Mouse (Mus musculus): ENCODE data around the gene Cct8. TPM values are rescaled to one million over a fixed set of nuclear protein-coding genes. Genes with fewer than 3 reads are reported as not detected.

Gene Cct8
- polyA plus RNA-seq, 1 experiment from 2014 or later = 220 TPM

GRCm38 (mm10) chr16:87445110-87445509, 50.6 kb downstream of the Cct8 start:
- Histone ChIP-seq H3K4me3 (replicated peaks) (no peak overlapping the region), H3K4me1 (replicated peaks) (peaks cover 12% of the 10 kb centered on the region), H3K9me3 (replicated peaks) (no peaks in the 10 kb centered on the region), H3K27ac (replicated peaks) (no peak overlapping the region), H3K4me2 (no peak overlapping the region), H3K36me3 (replicated peaks) (no peaks in the 10 kb centered on the region), H3K9ac (no peak overlapping the region), H3K27me3 (no peaks in the 10 kb centered on the region)
- no peak for ATAC-seq (ENCODE audit: insufficient read depth)

- no peaks in the 10 kb centered on the region for H3K27me3 ChIP-seq
- WGBS (ENCODE audit: insufficient replicate concordance) = 21% methylated on average over 1 of the region's 1 CpGs
- no peak overlapping the region for H3K4me3 ChIP-seq (replicated peaks)
- no peak overlapping the region for H3K9ac ChIP-seq
- no peak overlapping the region for H3K4me2 ChIP-seq
- no peak for ATAC-seq (ENCODE audit: insufficient read depth)
- no peaks in the 10 kb centered on the region for H3K9me3 ChIP-seq (replicated peaks)
- no peak overlapping the region for H3K27ac ChIP-seq (replicated peaks)
- no peaks in the 10 kb centered on the region for H3K36me3 ChIP-seq (replicated peaks)
- H3K4me1 ChIP-seq (replicated peaks) = peaks cover 19% of the 10 kb centered on the region
These were observed 51.6 kb downstream of the Cct8 start for GRCm38 (mm10) chr16:87444071-87444470.

- H3K36me3 ChIP-seq (replicated peaks) = no peaks in the 10 kb centered on the region
- no peak overlapping the region for H3K27ac ChIP-seq (replicated peaks)
- no peaks in the 10 kb centered on the region for H3K27me3 ChIP-seq
- no peak overlapping the region for H3K4me3 ChIP-seq (replicated peaks)
- peaks cover 19% of the 10 kb centered on the region for H3K4me1 ChIP-seq (replicated peaks)
- no peaks in the 10 kb centered on the region for H3K9me3 ChIP-seq (replicated peaks)
- H3K4me2 ChIP-seq = no peak overlapping the region
- no peak overlapping the region for H3K9ac ChIP-seq
- ATAC-seq (ENCODE audit: insufficient read depth) = no peak
These were observed 52.4 kb downstream of the Cct8 start for GRCm38 (mm10) chr16:87443245-87443644.

GRCm38 (mm10) chr16:87442291-87442690, 53.4 kb downstream of the Cct8 start:
- Histone ChIP-seq H3K36me3 (replicated peaks) (no peaks in the 10 kb centered on the region), H3K4me2 (no peak overlapping the region), H3K4me3 (replicated peaks) (no peak overlapping the region), H3K4me1 (replicated peaks) (peaks cover 19% of the 10 kb centered on the region), H3K9me3 (replicated peaks) (no peaks in the 10 kb centered on the region), H3K27me3 (no peaks in the 10 kb centered on the region), H3K27ac (replicated peaks) (no peak overlapping the region), H3K9ac (no peak overlapping the region)
- 51% methylated on average over 5 of the region's 5 CpGs for WGBS (ENCODE audit: insufficient replicate concordance)
- ATAC-seq (ENCODE audit: insufficient read depth) = no peak

- H3K27ac ChIP-seq (replicated peaks) = no peak overlapping the region
- no peaks in the 10 kb centered on the region for H3K36me3 ChIP-seq (replicated peaks)
- peak overlapping the region; percentile 76 for H3K4me2 ChIP-seq
- H3K4me3 ChIP-seq (replicated peaks) = peak overlapping the region; percentile 80
- whole genome bisulfite sequencing (ENCODE audit: insufficient replicate concordance) = 7% methylated on average over 9 of the region's 9 CpGs
- peak overlapping the region; percentile 76 for H3K9ac ChIP-seq
- peaks cover 19% of the 10 kb centered on the region for H3K4me1 ChIP-seq (replicated peaks)
- H3K9me3 ChIP-seq (replicated peaks) = no peaks in the 10 kb centered on the region
- ATAC-seq (ENCODE audit: insufficient read depth) = no peak
- no peaks in the 10 kb centered on the region for H3K27me3 ChIP-seq
These were observed 54.6 kb downstream of the Cct8 start for GRCm38 (mm10) chr16:87441089-87441488.

GRCm38 (mm10) chr16:87440184-87440686, 55.4 kb downstream of the Cct8 start, which contains the start of gene Rwdd2b:
TSS of gene Rwdd2b (minus strand) at chr16:87440573.
- Histone ChIP-seq H3K27ac (replicated peaks) (peak within 1 kb of the TSS; percentile 84), H3K27me3 (no peaks in the 10 kb centered on the region), H3K9me3 (replicated peaks) (no peaks in the 10 kb centered on the region), H3K36me3 (replicated peaks) (no peaks in the 10 kb centered on the region), H3K9ac (peak within 1 kb of the TSS; percentile 76), H3K4me1 (replicated peaks) (peaks cover 19% of the 10 kb centered on the region), H3K4me2 (peak within 1 kb of the TSS; percentile 76), H3K4me3 (replicated peaks) (peak within 1 kb of the TSS; percentile 80)
- under 1% methylated on average over 37 of the region's 38 CpGs for WGBS (ENCODE audit: insufficient replicate concordance)
- ATAC-seq (ENCODE audit: insufficient read depth) = peak; percentile 95

- H3K9me3 ChIP-seq (replicated peaks) = no peaks in the 10 kb centered on the region
- no peak overlapping the region for H3K4me2 ChIP-seq
- H3K4me1 ChIP-seq (replicated peaks) = peaks cover 19% of the 10 kb centered on the region
- no peaks in the 10 kb centered on the region for H3K36me3 ChIP-seq (replicated peaks)
- 74% methylated on average over 8 of the region's 8 CpGs for WGBS (ENCODE audit: insufficient replicate concordance)
- no peaks in the 10 kb centered on the region for H3K27me3 ChIP-seq
- H3K27ac ChIP-seq (replicated peaks) = no peak overlapping the region
- no peak overlapping the region for H3K4me3 ChIP-seq (replicated peaks)
- no peak for ATAC-seq (ENCODE audit: insufficient read depth)
- no peak overlapping the region for H3K9ac ChIP-seq
These were observed 57.0 kb downstream of the Cct8 start for GRCm38 (mm10) chr16:87438697-87439096.

- WGBS (ENCODE audit: insufficient replicate concordance) = 86% methylated on average over 21 of the region's 21 CpGs
- Histone ChIP-seq H3K27ac (replicated peaks) (no peak overlapping the region), H3K4me3 (replicated peaks) (no peak overlapping the region), H3K36me3 (replicated peaks) (no peaks in the 10 kb centered on the region), H3K4me2 (no peak overlapping the region), H3K27me3 (no peaks in the 10 kb centered on the region), H3K4me1 (replicated peaks) (peaks cover 23% of the 10 kb centered on the region), H3K9me3 (replicated peaks) (no peaks in the 10 kb centered on the region), H3K9ac (no peak overlapping the region)
- ATAC-seq (ENCODE audit: insufficient read depth) = no peak
These were observed 58.6 kb downstream of the Cct8 start for GRCm38 (mm10) chr16:87437096-87437495.

GRCm38 (mm10) chr16:87435411-87436205, 60.1 kb downstream of the Cct8 start:
- ATAC-seq (ENCODE audit: insufficient read depth) = no peak

GRCm38 (mm10) chr16:87434946-87435345, 60.7 kb downstream of the Cct8 start:
- no peak for ATAC-seq (ENCODE audit: insufficient read depth)
- Histone ChIP-seq H3K9me3 (replicated peaks) (no peaks in the 10 kb centered on the region), H3K4me1 (replicated peaks) (peaks cover 29% of the 10 kb centered on the region), H3K4me3 (replicated peaks) (no peak overlapping the region), H3K36me3 (replicated peaks) (no peaks in the 10 kb centered on the region), H3K27me3 (no peaks in the 10 kb centered on the region), H3K27ac (replicated peaks) (no peak overlapping the region), H3K9ac (no peak overlapping the region), H3K4me2 (no peak overlapping the region)
- WGBS (ENCODE audit: insufficient replicate concordance) = 64% methylated on average over 6 of the region's 6 CpGs

More at GRCm38 (mm10) chr16:87435411-87436205, 60.1 kb downstream of the Cct8 start:
- H3K4me3 ChIP-seq (replicated peaks) = no peak overlapping the region
- peaks cover 23% of the 10 kb centered on the region for H3K4me1 ChIP-seq (replicated peaks)
- H3K4me2 ChIP-seq = no peak overlapping the region
- H3K9ac ChIP-seq = no peak overlapping the region
- no peak overlapping the region for H3K27ac ChIP-seq (replicated peaks)
- WGBS (ENCODE audit: insufficient replicate concordance) = 71% methylated on average over 13 of the region's 13 CpGs
- no peaks in the 10 kb centered on the region for H3K36me3 ChIP-seq (replicated peaks)
- H3K27me3 ChIP-seq = no peaks in the 10 kb centered on the region
- no peaks in the 10 kb centered on the region for H3K9me3 ChIP-seq (replicated peaks)

- Histone ChIP-seq H3K4me1 (replicated peaks) (peaks cover 25% of the 10 kb centered on the region), H3K9ac (no peak overlapping the region), H3K36me3 (replicated peaks) (no peaks in the 10 kb centered on the region), H3K27ac (replicated peaks) (no peak overlapping the region), H3K27me3 (no peaks in the 10 kb centered on the region), H3K4me3 (replicated peaks) (no peak overlapping the region), H3K4me2 (no peak overlapping the region), H3K9me3 (replicated peaks) (no peaks in the 10 kb centered on the region)
- no peak for ATAC-seq (ENCODE audit: insufficient read depth)
- 85% methylated on average over 7 of the region's 7 CpGs for WGBS (ENCODE audit: insufficient replicate concordance)
These were observed 61.4 kb downstream of the Cct8 start for GRCm38 (mm10) chr16:87434266-87434665.
